Mouse (Mus musculus) lung, embryonic 14.5 days (tissue): ENCODE data around the gene Zfp969. TPM values are rescaled to one million over a fixed set of nuclear protein-coding genes. Genes with fewer than 3 reads are reported as not detected.
"Not testable (repeated sequence)": the region's sequence is repeated elsewhere in the genome, so short reads cannot be mapped to it uniquely, and the experiment has no call there.

Source experiments
- ATAC-seq: fragments of 200-750 bp; cut with Nextera tagmentation; 2 replicates; pipeline ENCODE4 v1.8.0; 2017; ENCODE audit warnings: mild to moderate bottlenecking, moderate TSS enrichment, moderate library complexity; ENCODE audit not compliant: insufficient read depth
- DNase-seq: peaks from one replicate; pipeline ENCODE4 v3.0.0-alpha.2; 2015
- H3K27ac ChIP-seq: fragments of 300-500 bp; sonication (generic); 2 replicates; pipeline ENCODE4 v1.5.1; 2014; ENCODE audit warnings: low read depth, mild to moderate bottlenecking, moderate library complexity
- H3K27me3 ChIP-seq: fragments of 300-500 bp; sonication (generic); 2 replicates; pipeline ENCODE4 v1.6.1; 2014; ENCODE audit warnings: low read length, control low read depth; ENCODE audit not compliant: insufficient read depth
- H3K36me3 ChIP-seq: fragments of 300-500 bp; sonication (generic); 2 replicates; pipeline ENCODE4 v1.6.1; 2014; ENCODE audit warnings: control low read depth; ENCODE audit not compliant: insufficient read depth
- H3K4me1 ChIP-seq: fragments of 300-500 bp; sonication (generic); 2 replicates; pipeline ENCODE4 v1.6.1; 2014; ENCODE audit warnings: antibody characterized with exemption, control low read depth; ENCODE audit not compliant: insufficient read depth
- H3K4me2 ChIP-seq: fragments of 300-500 bp; sonication (generic); 2 replicates; pipeline ENCODE4 v1.6.1; 2014; ENCODE audit warnings: mild to moderate bottlenecking
- H3K4me3 ChIP-seq: fragments of 300-500 bp; sonication (generic); 2 replicates; pipeline ENCODE4 v1.5.1; 2014; ENCODE audit warnings: low read depth, low read length
- H3K9ac ChIP-seq: fragments of 300-500 bp; sonication (generic); 2 replicates; pipeline ENCODE4 v1.6.1; 2014
- H3K9me3 ChIP-seq: fragments of 300-500 bp; sonication (generic); 2 replicates; pipeline ENCODE4 v1.6.1; 2016; ENCODE audit warnings: low read depth, low read length, control low read depth
- WGBS: fragments of 180-500 bp; shearing (Covaris S2); extraction: QIAGEN DNeasy Blood & Tissue Kit; methylation state at CpG from one replicate; pipeline ENCODE4 v1.1.7; 2014; 5-methylcytosine and 5-hydroxymethylcytosine counted together
- polyA plus RNA-seq: library from polyadenylated mRNA; unstranded; fragments of >200 nt; fragmentation: Nextera tagmentation; extraction: Ambion mirVana; gene quantifications from 2 replicates; pipeline ENCODE4 v1.2.1, GENCODE M21; 2014

The Zfp969 gene
- 27.8 and 34.1 TPM in 2 replicates for polyA plus RNA-seq

DNA sequence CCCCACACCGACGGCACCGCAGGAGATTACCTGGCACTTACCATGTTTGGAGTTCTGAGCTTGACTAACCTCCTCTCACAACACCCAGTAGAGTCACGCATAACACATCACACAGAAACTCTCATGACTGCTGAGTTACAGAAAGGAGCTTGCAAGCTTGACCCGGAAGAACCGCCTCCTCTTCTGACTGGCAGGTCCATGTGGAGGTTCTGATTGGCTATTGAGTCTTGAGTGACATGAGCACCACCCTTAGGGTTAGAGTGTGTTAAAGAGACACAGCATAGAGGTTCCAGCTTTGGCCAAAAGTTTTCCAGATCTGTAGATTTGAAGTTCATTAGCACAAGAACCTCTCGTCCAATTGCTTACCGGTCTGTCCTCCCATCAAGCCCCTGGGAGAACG is at the start of gene Zfp969:
Gene Zfp969, minus strand, starts transcription at position 101 of the 400 bp plus-strand sequence.
- H3K9ac ChIP-seq, ATAC-seq, H3K4me3 ChIP-seq, H3K4me1 ChIP-seq, H3K27me3 ChIP-seq, DNase-seq, H3K4me2 ChIP-seq, H3K27ac ChIP-seq, H3K36me3 ChIP-seq, H3K9me3 ChIP-seq: not testable (repeated sequence)
- no CpG with 5 or more reads among the region's 9 CpGs for WGBS

GRCm38 (mm10) chr2:175741237-175741636 is 37.8 kb upstream of the Zfp969 start, which contains the start of gene Gm2007:
Gm2007 (plus strand) TSS chr2:175741537.
- H3K9me3 ChIP-seq, H3K27me3 ChIP-seq, H3K27ac ChIP-seq, H3K4me1 ChIP-seq, DNase-seq, H3K4me3 ChIP-seq, H3K4me2 ChIP-seq, ATAC-seq, H3K36me3 ChIP-seq, H3K9ac ChIP-seq: not testable (repeated sequence)
- no CpG with 5 or more reads among the region's 2 CpGs for WGBS

DNA sequence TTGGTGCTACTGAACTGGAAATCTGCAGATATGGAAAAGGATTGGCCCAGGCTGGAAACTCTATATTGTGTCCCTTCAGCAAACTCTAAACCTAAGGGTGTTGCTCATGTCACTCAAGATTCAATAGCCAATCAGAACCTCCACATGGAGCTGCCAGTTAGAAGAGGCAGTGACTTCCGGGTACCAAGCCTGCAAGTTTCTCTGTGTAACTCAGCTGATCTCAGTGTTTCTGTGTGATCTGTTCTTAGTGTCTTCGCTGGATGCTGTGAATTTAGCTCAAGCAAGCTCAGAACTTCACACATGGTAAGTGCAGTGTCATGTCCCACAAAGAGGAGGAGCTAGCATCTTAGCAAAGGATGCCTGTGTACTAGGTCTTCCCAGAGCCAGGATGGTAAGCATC is 59.8 kb downstream of the Zfp969 start, which contains the start of gene Gm11007:
Gene Gm11007, plus strand, starts transcription at position 301 of the 400 bp plus-strand sequence.
- WGBS: no CpG with 5 or more reads among the region's 2 CpGs
- not testable (repeated sequence) for H3K27me3 ChIP-seq, H3K4me3 ChIP-seq, H3K4me2 ChIP-seq, ATAC-seq, DNase-seq, H3K9me3 ChIP-seq, H3K9ac ChIP-seq, H3K36me3 ChIP-seq, H3K4me1 ChIP-seq, H3K27ac ChIP-seq

Other genes starting within 250 kb of the Zfp969 start
- gene Zfp965, start 233.7 kb downstream of the Zfp969 start, polyA plus RNA-seq: 6.6 and 8.4 TPM in 2 replicates
- not detected in 2 replicates for gene Gm11007, start 59.7 kb downstream of the Zfp969 start, polyA plus RNA-seq
- gene Gm2007, start 37.9 kb upstream of the Zfp969 start, polyA plus RNA-seq: not detected in 2 replicates
- gene Gm14288, start 97.4 kb upstream of the Zfp969 start, polyA plus RNA-seq: 1.1 and 1.4 TPM in 2 replicates
- 23.4 and 26.0 TPM in 2 replicates for gene Gm6710, start 165.6 kb upstream of the Zfp969 start, polyA plus RNA-seq
- 4.4 and 5.1 TPM in 2 replicates for gene Zfp966, start 227.5 kb upstream of the Zfp969 start, polyA plus RNA-seq